Mouse (Mus musculus) G1E (cell line): ENCODE results near the gene Ptprn.

ENCODE experiments used
- CTCF ChIP-seq: IDR thresholded peaks from 2 replicates; pipeline ENCODE4 v1.5.1; 2012; ENCODE audit warnings: low read depth, low read length, inconsistent platforms, mixed read lengths
- GATA1 ChIP-seq: IDR thresholded peaks from 2 replicates; pipeline ENCODE4 v1.6.1; 2012; ENCODE audit warnings: borderline replicate concordance, low read length, inconsistent platforms, mixed read lengths
- GATA2 ChIP-seq: IDR thresholded peaks from 2 replicates; pipeline ENCODE4 v1.6.1; 2012; ENCODE audit warnings: low read depth, low read length, inconsistent platforms, borderline replicate concordance

DNA sequence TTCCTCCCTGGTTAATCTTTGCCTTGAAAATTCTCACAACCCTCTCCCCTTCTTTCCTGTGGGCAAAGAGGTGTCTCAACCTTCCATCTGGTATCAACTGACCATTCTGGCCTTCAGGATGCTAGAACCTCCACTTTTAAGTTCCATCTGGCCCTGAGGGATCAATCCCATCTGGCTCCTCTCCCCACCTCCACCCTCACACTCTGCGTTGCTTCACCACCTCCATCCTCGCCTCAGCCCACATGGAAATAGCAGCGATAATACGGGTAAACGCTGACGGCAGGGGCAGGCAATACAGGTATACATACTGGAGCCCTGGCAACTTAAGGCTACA is 46.4 kb downstream of the Ptprn start:
- TF ChIP-seq CTCF (no peak), GATA2 (no peak), GATA1 (no peak)
